Mouse (Mus musculus) lung, adult 2 months (tissue): Measurements from ENCODE around the gene Cdkl3. TPM values are rescaled to one million over a fixed set of nuclear protein-coding genes. Genes with fewer than 3 reads are reported as not detected.

ENCODE experiments used
- DNase-seq: peaks from one replicate; pipeline ENCODE4 v3.0.0; 2022
- H3K4me1 ChIP-seq: fragments of 200-500 bp; 2 replicates; pipeline ENCODE4 v1.6.1; 2011; ENCODE audit warnings: low read length; ENCODE audit not compliant: control insufficient read depth, insufficient read depth
- H3K4me3 ChIP-seq: fragments of 200-500 bp; replicated peaks from 2 replicates; pipeline ENCODE3; 2011; ENCODE audit warnings: low read depth, mild to moderate bottlenecking, control low read depth, low read length; ENCODE audit errors: extremely low read depth
- CTCF ChIP-seq: fragments of 200-500 bp; IDR thresholded peaks from 2 replicates; pipeline ENCODE4 v1.5.1; 2011; ENCODE audit warnings: mild to moderate bottlenecking, low read length, control low read depth; ENCODE audit not compliant: insufficient read depth
- POLR2A ChIP-seq: fragments of 200-500 bp; IDR thresholded peaks from 2 replicates; pipeline ENCODE4 v1.6.1; 2011; ENCODE audit warnings: low read depth, mild to moderate bottlenecking, control low read depth, low read length, borderline replicate concordance; ENCODE audit errors: extremely low read depth
- WGBS: fragments of 180-500 bp; shearing (Covaris S2); methylation state at CpG from one replicate; pipeline ENCODE4 v1.1.7; 2018; 5-methylcytosine and 5-hydroxymethylcytosine counted together
- polyA plus RNA-seq: library from polyadenylated mRNA; depleted of rRNA; stranded (reverse); fragments of >200 nt; gene quantifications from 2 replicates; pipeline ENCODE4 v1.2.3, GENCODE M21; 2012

Gene Cdkl3
- polyA plus RNA-seq, 1 experiment: 2.4 TPM

- no peak for DNase-seq
- WGBS: 45% methylated on average over 8 of the region's 8 CpGs
- TF ChIP-seq CTCF (no peak), POLR2A (no peak)
- Histone ChIP-seq H3K4me1 (no peaks in the 10 kb centered on the region), H3K4me3 (no peak overlapping the region)
Observed at GRCm38 (mm10) chr11:52089291-52089690, 85.3 kb downstream of the Cdkl3 start.

GRCm38 (mm10) chr11:52091261-52091660, 87.2 kb downstream of the Cdkl3 start:
- 88% methylated on average over 9 of the region's 9 CpGs for WGBS
- Histone ChIP-seq H3K4me3 (no peak overlapping the region), H3K4me1 (no peaks in the 10 kb centered on the region)
- TF ChIP-seq POLR2A: no peak
- no peak for TF ChIP-seq CTCF
- DNase-seq: no peak

- Histone ChIP-seq H3K4me3 (no peak overlapping the region), H3K4me1 (peaks cover 5% of the 10 kb centered on the region)
- no peak for TF ChIP-seq CTCF
- TF ChIP-seq POLR2A: no peak
- no peak for DNase-seq
- WGBS: 37% methylated on average over 5 of the region's 5 CpGs
Observed at GRCm38 (mm10) chr11:52094568-52094967, 90.5 kb downstream of the Cdkl3 start.

- DNase-seq: no peak
- no peak overlapping the region for H3K4me3 ChIP-seq
- TF ChIP-seq CTCF: no peak
- no peak for TF ChIP-seq POLR2A
- peaks cover 14% of the 10 kb centered on the region for H3K4me1 ChIP-seq
- WGBS: 77% methylated on average over 3 of the region's 3 CpGs
Observed at GRCm38 (mm10) chr11:52097016-52097415, 93.0 kb downstream of the Cdkl3 start.

GRCm38 (mm10) chr11:52097596-52097995, 93.6 kb downstream of the Cdkl3 start:
- TF ChIP-seq CTCF (no peak), POLR2A (no peak)
- no peak overlapping the region for H3K4me3 ChIP-seq
- H3K4me1 ChIP-seq: peaks cover 14% of the 10 kb centered on the region
- WGBS: 72% methylated on average over 2 of the region's 2 CpGs
- no peak for DNase-seq

GRCm38 (mm10) chr11:52098398-52098946, 94.5 kb downstream of the Cdkl3 start, which contains the start of gene Ppp2ca:
TSS of gene Ppp2ca (plus strand) at chr11:52098681.
- TF ChIP-seq POLR2A (peak; percentile 74), CTCF (no peak)
- DNase-seq: peak; percentile 97
- peaks cover 20% of the 10 kb centered on the region for H3K4me1 ChIP-seq
- WGBS: 1% methylated on average over 53 of the region's 53 CpGs
- H3K4me3 ChIP-seq: peak within 1 kb of the TSS; percentile 91

GRCm38 (mm10) chr11:52099031-52099761, 95.2 kb downstream of the Cdkl3 start:
- peak; percentile 74 for DNase-seq
- Histone ChIP-seq H3K4me3 (peak overlapping the region; percentile 91), H3K4me1 (peaks cover 23% of the 10 kb centered on the region)
- WGBS: under 1% methylated on average over 72 of the region's 72 CpGs
- TF ChIP-seq POLR2A (no peak), CTCF (no peak)

GRCm38 (mm10) chr11:52099771-52100219, 95.8 kb downstream of the Cdkl3 start:
- Histone ChIP-seq H3K4me3 (peak overlapping the region; percentile 91), H3K4me1 (peaks cover 29% of the 10 kb centered on the region)
- DNase-seq: no peak
- 1% methylated on average over 7 of the region's 7 CpGs for WGBS
- TF ChIP-seq CTCF (no peak), POLR2A (no peak)

GRCm38 (mm10) chr11:52102977-52103376, 99.0 kb downstream of the Cdkl3 start:
- peaks cover 32% of the 10 kb centered on the region for H3K4me1 ChIP-seq
- TF ChIP-seq CTCF (no peak), POLR2A (no peak)
- no peak for DNase-seq
- no peak overlapping the region for H3K4me3 ChIP-seq
- WGBS: 55% methylated on average over 4 of the region's 4 CpGs

- no peak for DNase-seq
- H3K4me3 ChIP-seq: no peak overlapping the region
- H3K4me1 ChIP-seq: peaks cover 33% of the 10 kb centered on the region
- TF ChIP-seq POLR2A (no peak), CTCF (no peak)
Observed at GRCm38 (mm10) chr11:52105503-52105902, 101.5 kb downstream of the Cdkl3 start.
